Mouse (Mus musculus): ENCODE measurements at regions not wholly inside any gene's neighbourhood (a gene's known extent, or its start where the extent isn't known, plus 50 kb on each side); places are given as distances from the start of the nearest gene placed in this dataset.

DNA sequence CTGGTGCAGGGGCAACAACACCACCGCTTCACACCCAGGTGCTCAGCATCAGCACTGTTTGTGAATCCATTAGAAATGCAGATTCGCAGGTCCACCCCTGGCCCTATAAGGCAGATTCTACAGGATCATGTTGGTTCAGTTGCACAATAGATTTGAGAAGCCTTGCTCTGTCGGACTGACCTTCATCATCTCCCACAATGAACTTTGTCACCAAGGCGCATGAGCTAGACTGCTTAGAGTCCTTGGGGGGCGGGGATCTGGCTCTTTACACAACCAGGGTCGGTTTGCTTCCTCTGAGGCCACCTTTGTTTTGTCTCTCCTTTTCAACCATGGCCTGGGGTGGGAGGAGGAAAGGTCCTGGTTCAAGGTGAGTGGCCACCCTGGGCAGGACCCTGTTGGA lies 209.7 kb downstream of the Igsf11 start:
- 47% methylated on average over 6 of the region's 6 CpGs for WGBS
- H3K27ac ChIP-seq (ENCODE audit: low read length) = no peak overlapping the region
- no peak overlapping the region for H3K9ac ChIP-seq (replicated peaks; ENCODE audit: low read depth, low read length)
- no peaks in the 10 kb centered on the region for H3K27me3 ChIP-seq (ENCODE audit: control insufficient read depth, insufficient read depth, low read length)
- no peak for ATAC-seq (ENCODE audit: insufficient number of reproducible peaks, insufficient read depth, low FRiP score, low read depth)
- no peaks in the 10 kb centered on the region for H3K9me3 ChIP-seq (ENCODE audit: control insufficient read depth, low read depth, low read length)
- H3K4me3 ChIP-seq (ENCODE audit: low read depth, low read length) = no peak overlapping the region
- no peaks in the 10 kb centered on the region for H3K36me3 ChIP-seq (ENCODE audit: control insufficient read depth, insufficient read depth, low read length)
- H3K4me2 ChIP-seq (replicated peaks; ENCODE audit: low read depth, low read length) = no peak overlapping the region
- no peaks in the 10 kb centered on the region for H3K4me1 ChIP-seq (ENCODE audit: control insufficient read depth, insufficient read depth, low read length)

DNA sequence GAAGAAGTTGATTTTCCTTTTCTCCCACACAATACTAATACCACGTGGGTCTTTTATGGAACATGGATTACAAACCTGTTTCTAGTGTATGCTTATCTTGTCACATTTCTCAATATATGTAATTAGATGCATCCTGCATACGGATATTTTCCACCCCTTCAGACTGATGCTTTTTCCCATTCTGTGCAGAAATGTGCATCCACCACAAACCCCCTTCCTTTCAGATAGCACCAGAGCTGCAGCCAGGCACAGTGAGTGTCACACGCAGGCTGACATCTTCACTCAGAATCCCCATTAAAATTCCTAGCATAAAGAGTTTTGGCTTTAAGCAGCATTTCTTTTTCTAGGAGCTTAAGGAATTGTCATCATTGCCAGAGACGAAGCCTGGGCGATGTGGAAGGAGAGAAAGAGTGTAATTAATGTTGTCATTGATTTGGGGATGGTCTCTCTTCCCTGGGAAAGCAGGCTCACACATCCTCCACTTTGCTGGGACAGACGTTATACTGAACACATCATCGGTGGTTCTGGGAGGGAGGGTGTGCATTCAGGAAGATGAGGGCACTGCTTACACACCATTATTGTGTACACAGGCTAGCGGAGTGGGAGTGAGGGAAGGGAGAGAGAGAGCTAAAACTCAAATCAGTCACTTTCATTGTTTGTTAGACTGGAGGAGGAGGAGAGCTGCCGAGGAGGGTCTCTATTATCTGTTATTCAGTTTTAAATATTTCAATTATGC lies 211.1 kb downstream of the Igsf11 start:
- no peak for ATAC-seq (ENCODE audit: insufficient number of reproducible peaks, insufficient read depth, low FRiP score, low read depth)
- no peaks in the 10 kb centered on the region for H3K36me3 ChIP-seq (ENCODE audit: control insufficient read depth, insufficient read depth, low read length)
- WGBS = 47% methylated on average over 9 of the region's 9 CpGs
- no peak overlapping the region for H3K27ac ChIP-seq (ENCODE audit: low read length)
- H3K4me1 ChIP-seq (ENCODE audit: control insufficient read depth, insufficient read depth, low read length) = no peaks in the 10 kb centered on the region
- H3K9me3 ChIP-seq (ENCODE audit: control insufficient read depth, low read depth, low read length) = no peaks in the 10 kb centered on the region
- no peaks in the 10 kb centered on the region for H3K27me3 ChIP-seq (ENCODE audit: control insufficient read depth, insufficient read depth, low read length)
- H3K4me3 ChIP-seq (ENCODE audit: low read depth, low read length) = no peak overlapping the region
- H3K9ac ChIP-seq (replicated peaks; ENCODE audit: low read depth, low read length) = no peak overlapping the region
- H3K4me2 ChIP-seq (replicated peaks; ENCODE audit: low read depth, low read length) = no peak overlapping the region

GRCm38 (mm10) chr16:39109383-39110033 lies 217.0 kb downstream of the Igsf11 start:
- Histone ChIP-seq H3K27me3 (ENCODE audit: control insufficient read depth, insufficient read depth, low read length) (no peaks in the 10 kb centered on the region), H3K4me3 (ENCODE audit: low read depth, low read length) (peak overlapping the region; percentile 21; the same call in 1 of the 2 replicates), H3K4me1 (ENCODE audit: control insufficient read depth, insufficient read depth, low read length) (no peaks in the 10 kb centered on the region), H3K36me3 (ENCODE audit: control insufficient read depth, insufficient read depth, low read length) (no peaks in the 10 kb centered on the region), H3K4me2 (replicated peaks; ENCODE audit: low read depth, low read length) (peak overlapping the region; percentile 40), H3K9ac (replicated peaks; ENCODE audit: low read depth, low read length) (no peak overlapping the region), H3K9me3 (ENCODE audit: control insufficient read depth, low read depth, low read length) (no peaks in the 10 kb centered on the region), H3K27ac (ENCODE audit: low read length) (no peak overlapping the region)
- WGBS = 22% methylated on average over 15 of the region's 15 CpGs
- no peak for ATAC-seq (ENCODE audit: insufficient number of reproducible peaks, insufficient read depth, low FRiP score, low read depth)

- H3K27me3 ChIP-seq (ENCODE audit: control insufficient read depth, insufficient read depth, low read length) = no peaks in the 10 kb centered on the region
Measured at GRCm38 (mm10) chr16:39110089-39110488, 217.6 kb downstream of the Igsf11 start.

DNA sequence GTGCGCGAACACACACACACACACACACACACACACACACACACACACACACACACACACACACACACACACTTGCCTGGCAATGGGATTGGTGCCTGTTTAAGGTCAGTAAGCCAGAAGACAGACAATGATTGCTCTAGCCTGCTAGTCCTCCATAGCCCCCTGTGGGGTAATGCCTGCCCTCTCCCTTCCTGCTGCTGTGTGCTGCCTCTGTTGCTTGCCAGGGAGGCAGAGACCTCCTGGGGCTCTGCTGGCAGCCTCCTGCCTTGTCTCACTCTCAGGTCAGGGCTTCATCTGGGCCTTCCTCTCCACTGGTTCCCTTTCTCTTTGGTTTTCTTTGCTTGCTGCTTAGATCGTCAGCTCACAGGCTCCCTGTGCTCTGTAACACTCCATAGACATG lies 225.6 kb downstream of the Igsf11 start:
- Histone ChIP-seq H3K4me3 (ENCODE audit: low read depth, low read length) (no peak overlapping the region), H3K27me3 (ENCODE audit: control insufficient read depth, insufficient read depth, low read length) (no peaks in the 10 kb centered on the region), H3K27ac (ENCODE audit: low read length) (no peak overlapping the region), H3K36me3 (ENCODE audit: control insufficient read depth, insufficient read depth, low read length) (no peaks in the 10 kb centered on the region), H3K4me1 (ENCODE audit: control insufficient read depth, insufficient read depth, low read length) (no peaks in the 10 kb centered on the region), H3K9me3 (ENCODE audit: control insufficient read depth, low read depth, low read length) (no peaks in the 10 kb centered on the region), H3K9ac (replicated peaks; ENCODE audit: low read depth, low read length) (no peak overlapping the region), H3K4me2 (replicated peaks; ENCODE audit: low read depth, low read length) (no peak overlapping the region)
- WGBS = 89% methylated on average over 3 of the region's 3 CpGs
- ATAC-seq (ENCODE audit: insufficient number of reproducible peaks, insufficient read depth, low FRiP score, low read depth) = no peak

More at GRCm38 (mm10) chr16:39110089-39110488, 217.6 kb downstream of the Igsf11 start:
- Histone ChIP-seq H3K4me2 (replicated peaks; ENCODE audit: low read depth, low read length) (no peak overlapping the region), H3K36me3 (ENCODE audit: control insufficient read depth, insufficient read depth, low read length) (no peaks in the 10 kb centered on the region), H3K9ac (replicated peaks; ENCODE audit: low read depth, low read length) (no peak overlapping the region), H3K9me3 (ENCODE audit: control insufficient read depth, low read depth, low read length) (no peaks in the 10 kb centered on the region), H3K4me3 (ENCODE audit: low read depth, low read length) (no peak overlapping the region), H3K27ac (ENCODE audit: low read length) (no peak overlapping the region), H3K4me1 (ENCODE audit: control insufficient read depth, insufficient read depth, low read length) (no peaks in the 10 kb centered on the region)
- WGBS = 84% methylated on average over 5 of the region's 5 CpGs
- no peak for ATAC-seq (ENCODE audit: insufficient number of reproducible peaks, insufficient read depth, low FRiP score, low read depth)

DNA sequence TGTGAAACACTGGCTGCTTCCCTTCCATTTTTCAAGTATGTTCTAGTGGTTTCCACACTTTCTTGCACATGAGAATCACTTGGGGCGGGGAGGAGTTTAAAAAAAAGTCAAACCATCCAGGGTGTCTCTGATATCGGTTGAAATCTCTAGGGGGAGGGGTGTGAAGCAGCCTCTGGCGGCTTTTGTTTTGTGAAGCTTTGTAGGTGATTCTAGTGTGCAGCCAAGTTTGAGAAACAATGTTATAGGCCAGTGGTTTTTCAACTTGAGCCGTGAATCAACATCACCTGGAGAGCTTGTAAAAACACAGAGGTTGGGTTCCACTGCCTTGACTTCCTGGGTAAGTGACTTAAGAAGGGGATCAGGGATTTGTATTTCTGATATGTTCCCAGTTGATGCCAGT lies 227.3 kb downstream of the Igsf11 start:
- Histone ChIP-seq H3K27ac (ENCODE audit: low read length) (no peak overlapping the region), H3K36me3 (ENCODE audit: control insufficient read depth, insufficient read depth, low read length) (no peaks in the 10 kb centered on the region), H3K4me1 (ENCODE audit: control insufficient read depth, insufficient read depth, low read length) (no peaks in the 10 kb centered on the region), H3K9me3 (ENCODE audit: control insufficient read depth, low read depth, low read length) (no peaks in the 10 kb centered on the region), H3K4me2 (replicated peaks; ENCODE audit: low read depth, low read length) (no peak overlapping the region), H3K4me3 (ENCODE audit: low read depth, low read length) (no peak overlapping the region), H3K27me3 (ENCODE audit: control insufficient read depth, insufficient read depth, low read length) (no peaks in the 10 kb centered on the region), H3K9ac (replicated peaks; ENCODE audit: low read depth, low read length) (no peak overlapping the region)
- 46% methylated on average over 4 of the region's 4 CpGs for WGBS
- ATAC-seq (ENCODE audit: insufficient number of reproducible peaks, insufficient read depth, low FRiP score, low read depth) = no peak

DNA sequence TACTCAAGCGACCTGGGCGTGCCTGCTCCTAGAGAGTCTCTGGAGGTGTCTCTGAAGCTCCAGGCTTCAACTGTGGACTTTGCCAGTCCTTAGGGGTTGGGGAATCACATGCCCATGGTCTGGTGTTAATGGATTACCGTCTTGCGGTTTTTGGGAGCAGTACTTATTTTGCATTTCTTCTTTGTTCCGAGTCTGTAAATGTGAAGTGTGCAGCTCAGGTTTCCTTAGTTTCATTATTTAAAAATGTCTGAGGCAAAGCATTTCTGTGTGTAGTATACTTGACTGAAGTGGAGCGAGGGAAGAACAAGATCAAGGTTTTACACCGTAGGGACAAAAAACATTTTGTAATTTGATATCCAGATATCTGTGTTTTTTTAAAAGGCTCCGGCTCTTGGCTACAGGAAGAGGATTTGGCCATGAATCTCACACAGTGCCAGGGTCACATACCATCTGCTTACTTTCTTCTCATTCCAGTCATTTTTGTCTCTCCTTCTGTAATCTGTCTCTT lies 231.0 kb downstream of the Igsf11 start:
- H3K4me2 ChIP-seq (replicated peaks; ENCODE audit: low read depth, low read length) = no peak overlapping the region

DNA sequence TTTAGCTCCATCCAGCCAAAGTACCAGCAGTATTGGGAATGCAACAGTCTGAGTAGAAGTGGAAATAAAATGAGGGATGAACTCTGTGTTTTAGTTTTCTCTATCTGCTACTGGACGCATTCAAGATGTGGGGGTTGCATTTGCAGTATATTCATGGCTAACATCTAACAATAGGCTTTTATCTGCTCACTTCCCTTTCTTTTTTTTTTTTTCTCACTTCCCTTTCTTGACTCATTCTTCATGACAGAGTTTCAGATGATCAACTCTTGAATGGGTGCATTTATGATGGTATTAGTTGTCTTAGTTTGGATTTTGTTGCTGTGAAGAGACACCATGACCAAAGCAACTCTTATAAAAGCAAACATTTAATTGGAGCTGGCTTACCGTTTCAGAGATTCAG lies 240.0 kb downstream of the Igsf11 start:
- no peak overlapping the region for H3K4me2 ChIP-seq (replicated peaks; ENCODE audit: low read depth, low read length)
- H3K27ac ChIP-seq (ENCODE audit: low read length) = no peak overlapping the region
- no peak overlapping the region for H3K9ac ChIP-seq (replicated peaks; ENCODE audit: low read depth, low read length)
- WGBS = 84% methylated on average over 2 of the region's 2 CpGs
- H3K4me1 ChIP-seq (ENCODE audit: control insufficient read depth, insufficient read depth, low read length) = no peaks in the 10 kb centered on the region
- H3K27me3 ChIP-seq (ENCODE audit: control insufficient read depth, insufficient read depth, low read length) = no peaks in the 10 kb centered on the region
- no peak overlapping the region for H3K4me3 ChIP-seq (ENCODE audit: low read depth, low read length)
- ATAC-seq (ENCODE audit: insufficient number of reproducible peaks, insufficient read depth, low FRiP score, low read depth) = no peak
- H3K36me3 ChIP-seq (ENCODE audit: control insufficient read depth, insufficient read depth, low read length) = no peaks in the 10 kb centered on the region
- no peaks in the 10 kb centered on the region for H3K9me3 ChIP-seq (ENCODE audit: control insufficient read depth, low read depth, low read length)

More for the DNA sequence above, 231.0 kb downstream of the Igsf11 start:
- no peaks in the 10 kb centered on the region for H3K9me3 ChIP-seq (ENCODE audit: control insufficient read depth, low read depth, low read length)
- no peak for ATAC-seq (ENCODE audit: insufficient number of reproducible peaks, insufficient read depth, low FRiP score, low read depth)
- WGBS = 52% methylated on average over 8 of the region's 8 CpGs
- H3K27ac ChIP-seq (ENCODE audit: low read length) = no peak overlapping the region
- H3K27me3 ChIP-seq (ENCODE audit: control insufficient read depth, insufficient read depth, low read length) = no peaks in the 10 kb centered on the region
- no peaks in the 10 kb centered on the region for H3K4me1 ChIP-seq (ENCODE audit: control insufficient read depth, insufficient read depth, low read length)
- H3K9ac ChIP-seq (replicated peaks; ENCODE audit: low read depth, low read length) = no peak overlapping the region
- H3K4me3 ChIP-seq (ENCODE audit: low read depth, low read length) = no peak overlapping the region
- no peaks in the 10 kb centered on the region for H3K36me3 ChIP-seq (ENCODE audit: control insufficient read depth, insufficient read depth, low read length)

All from stomach, embryonic 14.5 days (tissue).